Mouse (Mus musculus) CH12.LX (cell line): ENCODE measurements at regions not wholly inside any gene's neighbourhood (a gene's known extent, or its start where the extent isn't known, plus 50 kb on each side); places are given as distances from the start of the nearest gene placed in this dataset.

ENCODE experiments used
- DNase-seq: peaks from one replicate; pipeline ENCODE4 v3.0.0-alpha.2; 2013; ENCODE audit errors: extremely low read depth
- H3K27ac ChIP-seq: 2 replicates; pipeline ENCODE4 v1.5.1; 2012; ENCODE audit warnings: low read depth, mild to moderate bottlenecking, control low read depth, moderate library complexity; ENCODE audit not compliant: insufficient read depth
- H3K27me3 ChIP-seq: replicated peaks from 2 replicates; pipeline ENCODE3; 2012; ENCODE audit warnings: inconsistent platforms
- H3K36me3 ChIP-seq, 2 experiments: replicated peaks in 1 of 2; 2 replicates each; pipeline versions ENCODE3 to v1.6.1; 2012; ENCODE audit warnings: inconsistent platforms in 1 of 2, low read length in 1 of 2, mild to moderate bottlenecking in 1 of 2, mixed read lengths in 1 of 2, moderate library complexity in 1 of 2; ENCODE audit not compliant: control insufficient read depth in 1 of 2, insufficient read depth in 1 of 2
- H3K4me1 ChIP-seq, 2 experiments: 2 replicates each; pipeline ENCODE4 v1.6.1; 2012; ENCODE audit warnings: inconsistent platforms in 1 of 2, moderate library complexity in 1 of 2; ENCODE audit not compliant: insufficient read depth in 2 of 2, control insufficient read depth in 1 of 2
- H3K4me2 ChIP-seq: 2 replicates; pipeline ENCODE4 v1.6.1; 2012; ENCODE audit warnings: low read depth, mild to moderate bottlenecking, control low read depth; ENCODE audit not compliant: poor library complexity, insufficient read depth, severe bottlenecking
- H3K4me3 ChIP-seq, 3 experiments: fragments of 150-350 bp in 1 of 3; sonication (generic) in 1 of 3; replicated peaks in 1 of 3; 2 replicates each; pipeline versions ENCODE3 to v1.5.1; 2011 to 2012; ENCODE audit warnings: low read depth in 2 of 3, low read length in 2 of 3, mild to moderate bottlenecking in 2 of 3, moderate library complexity in 2 of 3, control low read depth in 1 of 3, improper control_type of control experiment in 1 of 3, inconsistent platforms in 1 of 3, mixed read lengths in 1 of 3; ENCODE audit not compliant: poor library complexity in 1 of 3
- H3K79me2 ChIP-seq: replicated peaks from 2 replicates; pipeline ENCODE4 v1.6.1; 2012; ENCODE audit warnings: mild to moderate bottlenecking, moderate library complexity; ENCODE audit not compliant: control insufficient read depth, poor library complexity, insufficient read depth, severe bottlenecking; ENCODE audit errors: extremely low read depth
- H3K9ac ChIP-seq: 2 replicates; pipeline ENCODE4 v1.6.1; 2012; ENCODE audit warnings: low read depth, mild to moderate bottlenecking, control low read depth, moderate library complexity; ENCODE audit not compliant: insufficient read depth
- H3K9me3 ChIP-seq: replicated peaks from 2 replicates; pipeline ENCODE3; 2012; ENCODE audit warnings: low read length, inconsistent platforms, mixed read lengths
- BHLHE40 ChIP-seq: IDR thresholded peaks from 2 replicates; pipeline ENCODE4 v1.6.1; 2011; ENCODE audit warnings: mild to moderate bottlenecking, low read depth, low read length, improper control_type of control experiment
- CHD2 ChIP-seq: IDR thresholded peaks from 2 replicates; pipeline ENCODE4 v1.6.1; 2011; ENCODE audit warnings: low read length, improper control_type of control experiment
- CTCF ChIP-seq, 2 experiments: IDR thresholded peaks in 1 of 2; conservative IDR thresholded peaks in 1 of 2; 2 replicates each; pipeline ENCODE4 v1.5.1; 2011 to 2012; ENCODE audit warnings: low read depth in 2 of 2, low read length in 2 of 2, improper control_type of control experiment in 1 of 2, inconsistent platforms in 1 of 2, mild to moderate bottlenecking in 1 of 2, moderate library complexity in 1 of 2
- E2F4 ChIP-seq: IDR thresholded peaks from 2 replicates; pipeline ENCODE4 v1.6.1; 2011; ENCODE audit warnings: low read depth, low read length, improper control_type of control experiment; ENCODE audit not compliant: insufficient replicate concordance
- EP300 ChIP-seq: IDR thresholded peaks from 2 replicates; pipeline ENCODE4 v1.6.1; 2011; ENCODE audit warnings: low read length, improper control_type of control experiment
- ETS1 ChIP-seq: conservative IDR thresholded peaks from 2 replicates; pipeline ENCODE4 v1.6.1; 2012; ENCODE audit warnings: low read depth, mild to moderate bottlenecking, inconsistent platforms, low read length, improper control_type of control experiment, moderate library complexity
- GABPA ChIP-seq: IDR thresholded peaks from 2 replicates; pipeline ENCODE4 v1.6.1; 2012; ENCODE audit warnings: low read depth, low read length, improper control_type of control experiment, inconsistent platforms; ENCODE audit not compliant: insufficient replicate concordance
- HCFC1 ChIP-seq: IDR thresholded peaks from 2 replicates; pipeline ENCODE4 v1.6.1; 2012; ENCODE audit warnings: low read depth, mild to moderate bottlenecking, inconsistent platforms, low read length, improper control_type of control experiment
- JUN ChIP-seq: IDR thresholded peaks from 2 replicates; pipeline ENCODE4 v1.6.1; 2011; ENCODE audit warnings: low read depth, mild to moderate bottlenecking, low read length, improper control_type of control experiment, moderate library complexity; ENCODE audit not compliant: insufficient read depth
- JUND ChIP-seq: conservative IDR thresholded peaks from 2 replicates; pipeline ENCODE4 v1.6.1; 2011; ENCODE audit warnings: low read depth, low read length, improper control_type of control experiment
- KAT2A ChIP-seq: IDR thresholded peaks from 2 replicates; pipeline ENCODE4 v1.6.1; 2012; ENCODE audit warnings: low read length, improper control_type of control experiment, inconsistent platforms; ENCODE audit not compliant: insufficient replicate concordance
- MAZ ChIP-seq: IDR thresholded peaks from 2 replicates; pipeline ENCODE4 v1.6.1; 2012; ENCODE audit warnings: low read depth, mild to moderate bottlenecking, inconsistent platforms, low read length, improper control_type of control experiment, moderate library complexity
- MEF2A ChIP-seq: IDR thresholded peaks from 2 replicates; pipeline ENCODE4 v1.6.1; 2014; ENCODE audit warnings: low read depth, mild to moderate bottlenecking, inconsistent platforms, low read length, improper control_type of control experiment, borderline replicate concordance
- MXI1 ChIP-seq: IDR thresholded peaks from 2 replicates; pipeline ENCODE4 v1.6.1; 2011; ENCODE audit warnings: mild to moderate bottlenecking, low read depth, low read length, improper control_type of control experiment
- MYC ChIP-seq: IDR thresholded peaks from 2 replicates; pipeline ENCODE4 v1.6.1; 2011; ENCODE audit warnings: low read depth, mild to moderate bottlenecking, improper control_type of control experiment, low read length
- NRF1 ChIP-seq: IDR thresholded peaks from 2 replicates; pipeline ENCODE4 v1.6.1; 2014; ENCODE audit warnings: low read depth, mild to moderate bottlenecking, inconsistent platforms, low read length, improper control_type of control experiment, moderate library complexity
- PAX5 ChIP-seq: IDR thresholded peaks from 2 replicates; pipeline ENCODE4 v1.6.1; 2012; ENCODE audit warnings: low read length, inconsistent platforms, mixed read lengths
- RAD21 ChIP-seq: IDR thresholded peaks from 2 replicates; pipeline ENCODE4 v1.6.1; 2011; ENCODE audit warnings: low read depth, mild to moderate bottlenecking, low read length, improper control_type of control experiment, moderate library complexity
- RCOR1 ChIP-seq: conservative IDR thresholded peaks from 2 replicates; pipeline ENCODE4 v1.6.1; 2012; ENCODE audit warnings: low read depth, mild to moderate bottlenecking, inconsistent platforms, low read length, improper control_type of control experiment
- SMC3 ChIP-seq: IDR thresholded peaks from 2 replicates; pipeline ENCODE4 v1.6.1; 2011; ENCODE audit warnings: low read depth, low read length, improper control_type of control experiment
- TBP ChIP-seq: conservative IDR thresholded peaks from 2 replicates; pipeline ENCODE4 v1.6.1; 2011; ENCODE audit warnings: low read depth, low read length, improper control_type of control experiment
- USF2 ChIP-seq: conservative IDR thresholded peaks from 2 replicates; pipeline ENCODE4 v1.6.1; 2011; ENCODE audit warnings: low read depth, low read length, improper control_type of control experiment
- dilution Hi-C: fragments of 300-500 bp; cut with MboI; formaldehyde crosslinking; loops from 2 replicates; pipeline ENCODE4 v1.14.3; 2020; ENCODE audit warnings: low sequenced_read_pairs; ENCODE audit not compliant: extremely low pct_unique_long_range_greater_than_20kb, extremely low pct_ligation_motif_present
- in situ Hi-C: fragments of 300-500 bp; cut with MboI; formaldehyde crosslinking; loops from 3 replicates; pipeline ENCODE4 v1.14.3; 2019; ENCODE audit warnings: low sequenced_read_pairs, low pct_ligation_motif_present, low pct_unique_long_range_greater_than_20kb, mixed read lengths

GRCm38 (mm10) chr8:78018430-78019180 lies 194.5 kb upstream of the Ttc29 start:
- in situ Hi-C loops: no loop called here
- Histone ChIP-seq H3K27ac (no peak overlapping the region), H3K27me3 (no peaks in the 10 kb centered on the region), H3K9me3 (no peaks in the 10 kb centered on the region)
- no peak for TF ChIP-seq SMC3
- no peak for TF ChIP-seq MAZ
- TF ChIP-seq BHLHE40: no peak
- TF ChIP-seq HCFC1: no peak
- TF ChIP-seq E2F4: no peak
- no peak for TF ChIP-seq MEF2A
- TF ChIP-seq ETS1: no peak
- TF ChIP-seq, all 38 proteins: peak for 0
- Histone ChIP-seq H3K9ac (no peak overlapping the region), H3K36me3 (no peaks in the 10 kb centered on the region), H3K4me3 (no peak overlapping the region), H3K79me2 (no peaks in the 10 kb centered on the region), H3K4me2 (no peak overlapping the region), H3K4me1 (no peaks in the 10 kb centered on the region)
- dilution Hi-C loops: no loop called here
- DNase-seq: no peak

- in situ Hi-C loops: no loop called here
- H3K4me1 ChIP-seq: no peaks in the 10 kb centered on the region
- no peak for TF ChIP-seq USF2
- no peak for TF ChIP-seq RCOR1
- no peak for TF ChIP-seq HCFC1
- TF ChIP-seq JUN: no peak
- TF ChIP-seq GABPA: no peak
- no peak for TF ChIP-seq CHD2
- no peak for TF ChIP-seq SMC3
- TF ChIP-seq RAD21: no peak
- no peak for TF ChIP-seq BHLHE40
- TF ChIP-seq E2F4: no peak
- TF ChIP-seq EP300: no peak
- TF ChIP-seq TBP: no peak
- TF ChIP-seq PAX5: no peak
- no peak for TF ChIP-seq MXI1
- no peak for TF ChIP-seq CTCF (conservative IDR thresholded peaks at IDR 0.05 in 1 of 2, IDR thresholded peaks at IDR 0.05 in 1 of 2; ENCODE audit: low read depth in 2 of 2, low read length in 2 of 2)
- no peak for TF ChIP-seq MYC
- no peak for TF ChIP-seq JUND
- TF ChIP-seq KAT2A: no peak
- no peak for TF ChIP-seq NRF1
- TF ChIP-seq, all 38 proteins: peak for 0
- dilution Hi-C loops: no loop called here
- Histone ChIP-seq H3K9ac (no peak overlapping the region), H3K36me3 (no peaks in the 10 kb centered on the region), H3K9me3 (no peaks in the 10 kb centered on the region), H3K4me3 (no peak overlapping the region), H3K27me3 (no peaks in the 10 kb centered on the region), H3K27ac (no peak overlapping the region), H3K79me2 (no peaks in the 10 kb centered on the region), H3K4me2 (no peak overlapping the region)
- DNase-seq: no peak
Observed at GRCm38 (mm10) chr8:78021473-78021872, 191.6 kb upstream of the Ttc29 start.
